Mouse (Mus musculus) megakaryocyte, adult 5-6 weeks (primary cell): Measurements from ENCODE around the gene Dcaf4. TPM values are rescaled to one million over a fixed set of nuclear protein-coding genes. Genes with fewer than 3 reads are reported as not detected.

Source experiments
- ATAC-seq: 2 replicates; pipeline ENCODE4 v1.8.0; 2016; ENCODE audit warnings: mild to moderate bottlenecking, inconsistent platforms; ENCODE audit not compliant: poor library complexity, severe bottlenecking
- total RNA-seq, 2 experiments: library from RNA; stranded (forward) in 1 of 2; stranded (reverse) in 1 of 2; fragments of 153-499, 151-499 nt in 1 of 2; fragments of 221-1000, 200-1000 nt in 1 of 2; gene quantifications; 2 replicates each; pipeline versions ENCODE4 v1.2.3 to v1.2.4; 2015 to 2017

The Dcaf4 gene
- total RNA-seq, 2 experiments from 2014 or later = 5.4 to 5.8 TPM

DNA sequence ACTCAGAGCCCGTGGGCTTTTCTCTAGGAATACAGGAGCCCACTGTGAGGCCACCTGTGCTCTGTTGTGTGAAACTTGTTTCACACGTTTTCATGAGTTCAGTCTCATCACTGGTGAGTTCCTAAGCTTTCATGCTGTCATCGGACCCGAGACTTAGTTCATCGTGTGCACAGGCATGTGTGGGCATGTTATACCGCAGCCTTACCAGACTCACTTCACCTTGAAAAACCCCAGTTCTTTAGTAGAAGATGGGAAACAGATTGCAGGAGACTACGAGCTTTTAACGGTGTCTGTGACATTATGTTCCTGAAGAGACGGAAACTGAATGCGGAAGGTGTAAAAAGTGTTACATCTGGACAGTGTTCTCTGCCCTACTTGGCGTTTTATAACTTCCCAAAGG is 15.2 kb downstream of the Dcaf4 start:
- ATAC-seq = no peak

- ATAC-seq = no peak
These were observed 15.8 kb downstream of the Dcaf4 start for GRCm38 (mm10) chr12:83536039-83536438.

GRCm38 (mm10) chr12:83543997-83544396 is 23.7 kb downstream of the Dcaf4 start:
- no peak for ATAC-seq

- no peak for ATAC-seq
These were observed 24.5 kb downstream of the Dcaf4 start for GRCm38 (mm10) chr12:83544791-83545190.

DNA sequence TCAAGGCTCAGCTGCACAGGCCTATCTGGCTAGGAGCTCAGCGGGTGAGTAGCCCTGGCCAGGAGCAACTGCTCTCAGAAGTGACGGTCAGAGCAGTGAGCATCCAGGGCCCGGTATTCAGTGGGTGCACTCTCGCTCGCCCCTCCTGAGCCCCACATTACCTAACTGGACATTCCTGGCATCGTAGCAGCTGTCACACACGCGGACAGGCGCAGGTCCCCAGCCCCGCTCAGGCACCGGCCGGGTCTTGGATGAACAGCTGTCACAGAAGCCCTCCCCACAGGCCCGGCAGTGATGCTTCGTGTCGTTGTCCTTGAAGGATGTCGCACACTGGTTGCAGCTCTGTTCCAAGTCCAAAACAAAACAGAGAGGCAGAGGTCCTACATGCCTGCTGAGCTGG is 31.0 kb downstream of the Dcaf4 start:
- no peak for ATAC-seq

DNA sequence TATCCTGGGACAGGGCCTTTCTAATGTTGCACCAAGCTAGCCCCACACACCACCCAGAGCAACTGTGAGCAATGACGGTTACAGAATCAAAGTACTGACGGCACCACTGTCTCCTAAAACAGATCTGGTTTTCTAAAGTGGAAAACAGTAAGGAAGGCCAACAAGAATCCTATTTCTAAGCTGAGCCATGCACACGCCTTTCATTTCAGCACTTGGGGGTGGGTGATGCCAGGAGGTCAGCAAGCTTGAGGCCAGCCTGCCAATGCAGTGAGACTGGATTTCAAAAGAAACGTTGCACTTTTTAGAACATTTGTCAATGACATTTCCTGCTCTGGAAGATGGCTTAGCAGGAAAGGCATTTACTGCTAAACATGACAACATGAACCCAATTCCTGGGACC is 33.5 kb downstream of the Dcaf4 start:
- no peak for ATAC-seq

DNA sequence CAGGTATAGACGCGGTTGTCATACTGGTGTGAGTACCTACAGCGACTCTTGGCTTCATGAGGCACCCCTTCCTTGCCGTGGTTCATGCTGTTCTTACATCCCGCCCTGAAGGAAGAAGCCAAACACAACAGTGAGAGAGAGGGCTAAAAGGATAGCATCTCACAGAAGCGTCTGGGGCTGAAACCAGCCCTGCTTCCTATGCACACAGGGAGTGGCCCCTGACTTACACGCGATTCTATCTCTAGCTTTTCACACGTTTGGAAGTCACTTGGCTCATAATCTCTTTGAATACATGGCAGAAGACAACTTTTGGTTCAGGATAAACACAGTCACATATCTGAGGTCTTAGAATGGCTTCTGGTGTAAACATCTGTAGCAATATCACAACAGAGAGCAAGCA is 35.3 kb downstream of the Dcaf4 start:
- ATAC-seq = no peak

DNA sequence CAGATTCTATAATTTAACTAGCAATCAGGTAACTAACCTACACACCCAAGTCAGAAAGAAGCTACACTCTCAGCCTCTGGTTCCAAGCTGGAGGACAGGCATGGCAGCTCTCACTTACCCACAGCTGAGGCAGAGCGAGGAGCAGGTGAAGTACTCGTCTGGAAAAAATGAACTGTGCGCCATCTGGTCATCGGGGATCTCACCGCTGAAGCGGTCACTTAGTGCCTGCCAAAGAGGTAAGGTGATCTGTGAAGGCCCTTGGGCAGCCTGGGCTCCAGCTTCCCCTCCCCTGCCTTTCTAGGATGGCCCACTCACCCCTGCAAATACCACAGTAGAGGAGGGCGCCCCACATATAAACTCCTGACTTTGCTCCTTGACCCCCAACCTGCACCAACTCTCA is 38.2 kb downstream of the Dcaf4 start:
- no peak for ATAC-seq

DNA sequence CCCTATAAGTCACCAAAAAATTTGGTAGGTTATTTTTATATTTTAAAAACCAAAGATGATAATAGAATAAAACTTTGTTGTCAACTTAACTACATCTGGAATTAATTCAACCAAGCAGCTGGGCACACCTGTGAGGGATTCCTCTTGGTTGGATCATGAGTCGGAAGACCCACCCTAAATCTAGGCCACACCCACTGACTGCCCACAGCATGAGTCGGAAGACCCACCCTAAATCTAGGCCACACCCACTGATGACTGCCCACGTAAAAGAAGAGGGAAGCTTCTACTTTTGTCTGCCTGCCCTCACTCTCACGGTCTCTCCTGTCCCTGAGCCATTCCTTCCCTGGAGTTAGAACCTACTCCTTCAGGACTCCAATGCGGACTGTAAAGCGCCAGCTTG is 39.9 kb downstream of the Dcaf4 start:
- no peak for ATAC-seq

DNA sequence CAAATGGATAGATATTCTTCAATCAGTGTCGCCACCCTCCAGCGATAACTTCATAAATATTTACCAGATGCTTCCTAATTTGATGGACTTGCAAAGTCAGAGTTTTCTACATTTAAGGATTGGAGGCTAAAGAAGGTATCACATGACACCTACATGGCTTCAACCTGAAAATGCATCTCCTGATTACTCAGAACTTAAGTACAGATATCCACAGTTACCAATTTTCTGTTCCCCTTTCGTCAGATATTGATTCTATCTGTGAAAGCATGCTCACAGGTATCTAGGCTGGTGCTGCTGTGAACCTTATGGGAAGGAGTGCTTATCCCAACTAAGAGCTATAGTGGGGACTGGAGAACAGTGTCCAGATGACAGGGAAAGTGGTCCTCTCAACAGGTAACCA is 42.3 kb downstream of the Dcaf4 start:
- no peak for ATAC-seq

DNA sequence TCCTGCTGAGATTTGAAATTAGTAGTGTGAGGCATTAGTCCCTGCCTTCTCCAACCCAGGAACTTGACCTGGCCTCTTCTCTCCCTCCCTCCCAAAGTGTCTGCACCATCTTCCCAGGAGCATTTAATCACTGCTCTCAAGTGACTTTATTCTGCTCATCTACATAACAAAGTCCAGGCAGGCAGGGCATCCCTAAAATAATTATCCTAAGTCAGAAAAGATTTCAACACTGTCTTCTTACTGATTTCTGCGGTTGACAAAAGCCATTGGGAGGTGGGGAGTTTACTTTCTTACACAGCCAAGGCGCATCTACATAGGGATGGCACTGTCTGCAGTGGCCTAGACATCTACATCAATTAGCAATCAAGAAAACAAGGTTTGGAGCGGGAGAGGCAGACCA is 49.6 kb downstream of the Dcaf4 start:
- no peak for ATAC-seq

GRCm38 (mm10) chr12:83572717-83573116 is 52.5 kb downstream of the Dcaf4 start:
- no peak for ATAC-seq

GRCm38 (mm10) chr12:83577445-83577844 is 57.2 kb downstream of the Dcaf4 start:
- no peak for ATAC-seq

- ATAC-seq = no peak
These were observed 58.1 kb downstream of the Dcaf4 start for GRCm38 (mm10) chr12:83578356-83578755.

GRCm38 (mm10) chr12:83578896-83579569 is 58.8 kb downstream of the Dcaf4 start:
- peak; percentile 52 for ATAC-seq

DNA sequence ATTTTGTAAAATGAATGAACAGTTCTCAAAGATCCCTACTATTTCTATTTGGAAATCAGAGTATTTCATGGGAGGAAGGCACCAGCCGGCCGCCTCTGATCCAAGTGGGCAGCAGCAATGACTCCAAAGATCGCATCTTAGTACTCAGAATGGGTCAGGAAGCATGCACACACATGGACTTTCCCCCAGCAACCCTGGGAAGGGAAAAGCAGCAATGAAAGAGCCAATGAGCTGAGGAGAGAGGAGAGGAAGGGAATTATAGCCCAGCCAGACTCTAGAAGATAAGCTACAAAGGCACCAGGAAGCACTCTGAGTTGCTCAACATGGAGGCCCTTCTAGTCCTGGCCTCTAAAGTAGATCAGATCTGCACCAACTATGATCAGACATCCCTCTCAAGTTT is 60.0 kb downstream of the Dcaf4 start:
- ATAC-seq = no peak

- no peak for ATAC-seq
These were observed 61.8 kb downstream of the Dcaf4 start for GRCm38 (mm10) chr12:83582106-83582505.

DNA sequence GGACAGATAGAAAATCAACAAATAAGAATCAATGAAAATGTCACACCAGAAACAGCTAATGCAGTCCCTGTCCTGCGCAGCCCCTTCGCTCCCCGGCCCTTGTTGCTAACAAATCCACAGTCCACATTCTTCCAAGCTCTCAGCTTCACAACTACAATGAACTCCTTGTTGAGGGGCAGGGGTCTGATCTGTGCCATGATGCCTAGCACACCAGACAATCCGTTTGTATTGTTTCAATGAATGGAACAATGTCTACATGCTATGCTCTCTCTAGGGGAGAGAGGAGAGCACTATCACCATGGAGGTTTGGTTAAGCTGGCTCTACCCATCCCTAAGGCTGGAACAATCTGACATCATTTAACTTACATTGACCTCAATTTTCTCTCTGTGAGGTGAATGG is 62.5 kb downstream of the Dcaf4 start:
- ATAC-seq = no peak

DNA sequence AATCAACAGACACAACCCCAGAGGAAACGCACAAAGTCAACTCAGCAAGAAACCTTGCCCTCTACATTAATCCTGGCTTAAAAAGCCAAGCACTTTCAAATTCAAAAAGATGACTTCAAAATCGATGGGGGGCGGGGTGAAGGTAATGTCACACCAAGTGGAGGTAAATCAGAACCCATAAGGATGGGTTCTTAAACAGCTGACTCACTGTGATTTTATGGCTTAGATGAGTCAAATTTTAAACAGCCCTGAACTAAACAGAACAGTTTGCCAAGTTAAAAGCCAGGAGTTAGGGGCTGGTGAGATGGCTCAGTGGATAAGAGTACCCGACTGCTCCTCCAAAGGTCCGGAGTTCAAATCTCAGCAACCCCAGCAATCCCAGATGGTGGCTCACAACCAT is 66.4 kb downstream of the Dcaf4 start:
- ATAC-seq = no peak
